Mouse (Mus musculus) ES-E14 (cell line): ENCODE measurements around the gene Tmcc1.

ENCODE experiments used
- MAFK ChIP-seq: IDR thresholded peaks from 2 replicates; pipeline ENCODE4 v1.6.1; 2014; ENCODE audit warnings: mild to moderate bottlenecking, low read depth, low read length, inconsistent platforms; ENCODE audit not compliant: insufficient read depth
- ZC3H11A ChIP-seq: IDR thresholded peaks from 2 replicates; pipeline ENCODE4 v1.6.1; 2012; ENCODE audit warnings: low read depth, mild to moderate bottlenecking, inconsistent platforms, low read length, borderline replicate concordance
- ZNF384 ChIP-seq: IDR thresholded peaks from 2 replicates; pipeline ENCODE4 v1.6.1; 2012; ENCODE audit warnings: low read depth, low read length, inconsistent platforms

DNA sequence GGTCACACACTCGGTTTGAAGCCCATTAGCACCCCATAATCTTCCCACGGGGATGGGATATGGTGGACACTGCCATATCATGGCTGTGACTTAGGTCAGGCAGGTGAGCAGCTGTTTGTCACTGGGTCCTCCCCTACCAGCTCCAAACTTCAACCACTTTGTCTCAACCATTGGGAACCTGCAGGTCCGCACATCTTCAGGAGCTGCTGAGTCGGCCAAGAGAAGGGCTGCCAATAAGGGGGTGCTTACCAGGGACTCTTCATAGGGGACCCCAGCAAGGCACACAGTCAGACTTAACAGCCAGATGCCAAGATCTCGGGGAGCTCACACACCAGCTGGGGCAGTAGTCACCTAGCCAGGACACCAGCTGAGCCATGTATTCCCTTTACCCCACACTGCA, 192.4 kb downstream of the Tmcc1 start:
- no peak for TF ChIP-seq ZNF384
- TF ChIP-seq MAFK = no peak
- no peak for TF ChIP-seq ZC3H11A
